Comparison of ENCODE assay signal across 8 mouse cellular contexts in the genomic region with DNA sequence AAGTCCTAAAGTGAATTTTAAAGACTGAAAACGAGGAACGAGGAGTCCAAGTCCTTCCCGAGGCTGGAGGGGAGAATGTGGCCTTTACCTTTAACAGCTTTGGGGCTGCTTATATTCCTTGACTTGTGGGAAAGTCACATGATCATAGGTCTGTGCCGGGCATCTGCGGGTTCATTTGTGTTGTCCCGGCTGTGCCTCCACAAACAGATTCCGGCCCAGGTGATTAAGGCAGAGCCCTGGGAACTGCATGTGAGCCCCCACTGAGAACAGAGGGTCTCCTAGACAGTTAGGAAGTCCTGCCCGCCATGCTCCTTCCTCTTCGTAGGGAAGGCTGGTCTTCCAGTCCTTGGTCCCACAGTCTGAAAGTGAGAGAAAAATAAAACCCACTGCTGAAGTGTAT.
DNase-seq lines count a peak whose midpoint lies in the region; ATAC-seq and TF ChIP-seq lines count a peak whose summit lies in the region.
"Had no signal": no experiment of that assay in that cellular context is flagged by ENCODE, and none has a peak within 500 bp of the region (broad histone marks: within the 10 kb centered on the region; RNA-seq: fewer than 3 reads in every experiment).

No protein-coding gene starts in this region.

- H3K4me2 ChIP-seq in forebrain, embryonic 11.5 days (ENCODE audit: low read depth, low read length, severe bottlenecking), result no peak overlapping the region; the same call in 1 of the 2 replicates
- peak overlapping the region; percentile 27; the same call in 1 of the 2 replicates for H3K4me2 ChIP-seq in hindbrain, embryonic 15.5 days
- H3K4me2 ChIP-seq in midbrain, embryonic 14.5 days (ENCODE audit: low read length), result peak overlapping the region; percentile 48
- H3K4me2 ChIP-seq: intestine, embryonic 15.5 days had no signal

- peak overlapping the region; percentile 51; the same call in 1 of the 2 replicates for H3K27ac ChIP-seq in forebrain, embryonic 11.5 days (ENCODE audit: low read depth, low read length)
- H3K27ac ChIP-seq in hindbrain, embryonic 15.5 days (replicated peaks), result peak overlapping the region; percentile 49
- peak overlapping the region; percentile 89 for H3K27ac ChIP-seq in midbrain, embryonic 14.5 days (replicated peaks; ENCODE audit: low read depth, low read length)
- H3K27ac ChIP-seq: intestine, embryonic 15.5 days had no signal

- TF ChIP-seq POLR2A in brain, embryonic 14.5 days (IDR thresholded peaks at IDR 0.05; ENCODE audit: borderline replicate concordance, extremely low read depth, insufficient read depth, insufficient read length, poor library complexity, severe bottlenecking), result no peak

- DNase-seq in brain, embryonic 14.5 days (ENCODE audit: low read depth), result peak; percentile 23
- no peak for DNase-seq in forebrain, embryonic 11.5 days (ENCODE audit: low spot score)
- DNase-seq in midbrain, embryonic 14.5 days, result peak; percentile 47
- no peak for DNase-seq in right cerebral cortex, postnatal 4 days
- no peak for DNase-seq in layer of hippocampus, adult 8-10 months (ENCODE audit: low spot score in 2 of 2)

- peaks cover 14% of the 10 kb centered on the region for H3K4me1 ChIP-seq in forebrain, embryonic 11.5 days (replicated peaks; ENCODE audit: control insufficient read depth, insufficient read depth, low read length)
- H3K4me1 ChIP-seq in hindbrain, embryonic 15.5 days (replicated peaks), result peaks cover 42% of the 10 kb centered on the region
- peaks cover 35% of the 10 kb centered on the region for H3K4me1 ChIP-seq in midbrain, embryonic 14.5 days (ENCODE audit: control insufficient read depth, insufficient read depth, low read length)
- H3K4me1 ChIP-seq: intestine, embryonic 15.5 days had no signal

- no peaks in the 10 kb centered on the region for H3K9me3 ChIP-seq in forebrain, embryonic 11.5 days (ENCODE audit: control insufficient read depth, low read length)
- no peaks in the 10 kb centered on the region for H3K9me3 ChIP-seq in hindbrain, embryonic 15.5 days
- H3K9me3 ChIP-seq in midbrain, embryonic 14.5 days (ENCODE audit: control insufficient read depth, low read length), result no peaks in the 10 kb centered on the region
- H3K9me3 ChIP-seq: intestine, embryonic 15.5 days had no signal

- H3K4me3 ChIP-seq in forebrain, embryonic 11.5 days (ENCODE audit: low read depth, low read length), result no peak overlapping the region
- H3K4me3 ChIP-seq in hindbrain, embryonic 15.5 days, result no peak overlapping the region
- H3K4me3 ChIP-seq in midbrain, embryonic 14.5 days (replicated peaks; ENCODE audit: low read depth, low read length), result no peak overlapping the region
- H3K4me3 ChIP-seq: intestine, embryonic 15.5 days had no signal

- WGBS in forebrain, embryonic 11.5 days, result 34% methylated on average over 9 of the region's 9 CpGs
- WGBS in hindbrain, embryonic 15.5 days, result 9% methylated on average over 9 of the region's 9 CpGs
- 23% methylated on average over 9 of the region's 9 CpGs for WGBS in midbrain, embryonic 14.5 days

- TF ChIP-seq CTCF in brain, embryonic 14.5 days (IDR thresholded peaks at IDR 0.05; ENCODE audit: borderline replicate concordance, extremely low read depth, insufficient read depth, insufficient read length), result no peak

- no peaks in the 10 kb centered on the region for H3K36me3 ChIP-seq in forebrain, embryonic 11.5 days (ENCODE audit: control insufficient read depth, insufficient read depth, low read length)
- no peaks in the 10 kb centered on the region for H3K36me3 ChIP-seq in hindbrain, embryonic 15.5 days
- H3K36me3 ChIP-seq in midbrain, embryonic 14.5 days (ENCODE audit: control insufficient read depth, insufficient read depth, low read length), result no peaks in the 10 kb centered on the region
- H3K36me3 ChIP-seq: intestine, embryonic 15.5 days had no signal

- ATAC-seq in forebrain, embryonic 11.5 days (replicated peaks; ENCODE audit: low FRiP score), result no peak
- ATAC-seq in hindbrain, embryonic 15.5 days (ENCODE audit: low FRiP score, low read depth), result no peak
- ATAC-seq in midbrain, embryonic 14.5 days (ENCODE audit: low FRiP score, low TSS enrichment), result no peak
- no peak for ATAC-seq in cerebellum, adult (ENCODE audit: insufficient number of reproducible peaks, low FRiP score, low TSS enrichment)

- no peak overlapping the region for H3K9ac ChIP-seq in forebrain, embryonic 11.5 days (ENCODE audit: low read length)
- H3K9ac ChIP-seq in hindbrain, embryonic 15.5 days, result no peak overlapping the region
- no peak overlapping the region for H3K9ac ChIP-seq in midbrain, embryonic 14.5 days (replicated peaks; ENCODE audit: low read length)
- H3K9ac ChIP-seq: intestine, embryonic 15.5 days had no signal

- H3K27me3 ChIP-seq in forebrain, embryonic 11.5 days (ENCODE audit: control insufficient read depth, insufficient read depth, low read length), result no peaks in the 10 kb centered on the region
- H3K27me3 ChIP-seq in hindbrain, embryonic 15.5 days, result no peaks in the 10 kb centered on the region
- H3K27me3 ChIP-seq in midbrain, embryonic 14.5 days (ENCODE audit: control insufficient read depth, insufficient read depth, low read length), result no peaks in the 10 kb centered on the region

Comparison
In these comparisons a context has a peak if more than half of its experiments do, and no peak if none do; other contexts are left out.
1. DNase-seq: peak in brain, embryonic 14.5 days (single experiment) and midbrain, embryonic 14.5 days (single experiment); none in forebrain, embryonic 11.5 days (single experiment), right cerebral cortex, postnatal 4 days (single experiment) and layer of hippocampus, adult 8-10 months (0 of 2).
2. Peak in every context shown above with its lines, with median percentiles within 50 percentile points of each other: H3K27ac ChIP-seq.